ENCODE assay signal across 7 mouse cellular contexts in genomic region chr1:57766396-57766795, GRCm38 (mm10).
"Had no signal": no experiment of that assay in that cellular context is flagged by ENCODE, and none has a peak within 500 bp of the region (broad histone marks: within the 10 kb centered on the region; RNA-seq: fewer than 3 reads in every experiment).

No protein-coding gene starts in this region.

- DNase-seq: lung, adult 2 months; lung, postnatal 14 days; lung, postnatal 36 days; right cerebral cortex, postnatal 14 days; thymus, adult 2 months; thymus, postnatal 25 days; thymus, postnatal 4 days had no signal
